In the genomic region with DNA sequence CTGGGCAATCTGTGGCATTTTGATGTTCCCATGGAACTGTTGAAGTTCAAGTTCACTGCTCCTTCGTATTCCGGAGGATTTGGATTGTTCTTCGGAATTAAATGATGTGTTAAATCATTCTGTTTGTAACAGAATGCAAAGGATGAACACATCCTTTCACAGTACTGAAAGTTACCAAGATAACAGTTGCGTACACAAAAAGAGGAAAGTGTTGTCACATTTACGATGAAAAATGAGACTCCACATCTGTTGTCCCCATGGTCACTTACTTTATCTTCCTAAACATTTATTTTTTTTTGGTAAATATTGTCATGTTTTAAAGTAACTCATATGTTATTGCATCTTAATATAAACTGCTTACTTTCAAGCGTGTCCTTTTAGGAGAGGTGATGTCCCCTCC, we compare ENCODE assay signal across 25 mouse cellular contexts. TPM values are rescaled to one million over a fixed set of nuclear protein-coding genes. Genes with fewer than 3 reads are reported as not detected.
"Had no signal": no experiment of that assay in that cellular context is flagged by ENCODE, and none has a peak within 500 bp of the region (broad histone marks: within the 10 kb centered on the region; RNA-seq: fewer than 3 reads in every experiment).

No protein-coding gene starts in this region.

- H3K9me3 ChIP-seq: heart, embryonic 10.5 days; heart, embryonic 12.5 days; hindbrain, embryonic 10.5 days; hindbrain, embryonic 12.5 days; intestine, embryonic 15.5 days; limb, embryonic 10.5 days; limb, embryonic 12.5 days had no signal

- ATAC-seq: hindbrain, embryonic 16.5 days; inflammation-experienced regulatory T-cells, adult 6 months; intestine, embryonic 15.5 days; intestine, postnatal 0 days had no signal

- H3K4me1 ChIP-seq: heart, embryonic 10.5 days; heart, embryonic 12.5 days; hindbrain, embryonic 10.5 days; hindbrain, embryonic 12.5 days; intestine, embryonic 15.5 days; limb, embryonic 10.5 days; limb, embryonic 12.5 days had no signal

- DNase-seq: gastrocnemius, adult 2 months; gastrocnemius, postnatal 10 days; gastrocnemius, postnatal 25 days; heart, adult 18-20 months; heart, postnatal 10 days; heart, postnatal 4 days; kidney, adult 18-20 months; kidney, adult 8-10 months; kidney, postnatal 25 days; kidney, postnatal 4 days; liver had no signal

- H3K9ac ChIP-seq: heart, embryonic 12.5 days; hindbrain, embryonic 12.5 days; hindbrain, embryonic 14.5 days; intestine, embryonic 15.5 days; limb, embryonic 12.5 days had no signal

- H3K27ac ChIP-seq: gastrocnemius, adult 2 months; heart, embryonic 10.5 days; hindbrain, embryonic 10.5 days; hindbrain, embryonic 12.5 days; hindbrain, embryonic 14.5 days; intestine, embryonic 15.5 days; layer of hippocampus, adult 2 months; left cerebral cortex, adult 2 months; limb, embryonic 10.5 days; limb, embryonic 12.5 days had no signal

- H3K4me2 ChIP-seq: heart, embryonic 12.5 days; hindbrain, embryonic 12.5 days; hindbrain, embryonic 14.5 days; intestine, embryonic 15.5 days; limb, embryonic 12.5 days had no signal

- H3K36me3 ChIP-seq: heart, embryonic 10.5 days; heart, embryonic 12.5 days; hindbrain, embryonic 10.5 days; hindbrain, embryonic 12.5 days; intestine, embryonic 15.5 days; limb, embryonic 10.5 days; limb, embryonic 12.5 days had no signal

- H3K4me3 ChIP-seq: gastrocnemius, adult 2 months; heart, embryonic 10.5 days; heart, embryonic 12.5 days; hindbrain, embryonic 10.5 days; hindbrain, embryonic 12.5 days; intestine, embryonic 15.5 days; layer of hippocampus, adult 2 months; left cerebral cortex, adult 2 months; limb, embryonic 10.5 days; limb, embryonic 12.5 days had no signal

- H3K27me3 ChIP-seq: heart, embryonic 12.5 days; hindbrain, embryonic 12.5 days; intestine, embryonic 15.5 days; limb, embryonic 12.5 days had no signal

RNA-seq across cellular contexts. Expression of a gene that starts 56.6 kb away (rescaled TPM):
- polyA plus RNA-seq: heart, embryonic 14.5 days; hindbrain, embryonic 12.5 days; inflammation-experienced regulatory T-cells, adult 6 months; intestine, postnatal 0 days had no signal
